Mouse (Mus musculus): ENCODE measurements around the gene Zmiz1.
A peak's percentile ranks its signal among the peaks of the same experiment; 100 is the strongest.

The Zmiz1 gene

GRCm38 (mm10) chr14:25535583-25535943 is 76.6 kb downstream of the Zmiz1 start:
- no peak for DNase-seq (ENCODE audit: low read depth)

- no peak for DNase-seq (ENCODE audit: low read depth)
Observed at GRCm38 (mm10) chr14:25536476-25536875, 77.5 kb downstream of the Zmiz1 start.

GRCm38 (mm10) chr14:25537351-25537750 is 78.4 kb downstream of the Zmiz1 start:
- DNase-seq (ENCODE audit: low read depth) = no peak

DNA sequence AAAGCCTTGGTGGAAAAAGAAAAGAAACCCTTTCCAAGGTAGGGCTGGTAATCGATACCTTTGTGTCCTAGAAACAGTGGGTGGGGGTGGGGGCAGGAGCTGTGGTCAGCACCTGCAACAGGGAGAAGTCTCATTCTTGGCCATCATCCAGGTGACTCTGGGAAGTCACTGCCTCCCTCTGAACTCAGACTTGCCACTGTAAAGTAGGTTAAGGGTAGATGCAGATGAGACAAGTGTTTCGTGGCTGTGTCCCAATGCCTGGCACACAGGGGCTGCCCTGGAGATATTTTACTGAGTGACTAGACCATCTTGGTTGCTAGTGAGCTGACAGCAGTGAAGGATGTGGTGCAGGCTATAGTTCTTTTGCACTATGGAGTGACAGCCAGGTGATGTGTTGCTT is 79.5 kb downstream of the Zmiz1 start:
- no peak for DNase-seq (ENCODE audit: low read depth)

GRCm38 (mm10) chr14:25539493-25540116 is 80.6 kb downstream of the Zmiz1 start:
- DNase-seq (ENCODE audit: low read depth) = no peak

DNA sequence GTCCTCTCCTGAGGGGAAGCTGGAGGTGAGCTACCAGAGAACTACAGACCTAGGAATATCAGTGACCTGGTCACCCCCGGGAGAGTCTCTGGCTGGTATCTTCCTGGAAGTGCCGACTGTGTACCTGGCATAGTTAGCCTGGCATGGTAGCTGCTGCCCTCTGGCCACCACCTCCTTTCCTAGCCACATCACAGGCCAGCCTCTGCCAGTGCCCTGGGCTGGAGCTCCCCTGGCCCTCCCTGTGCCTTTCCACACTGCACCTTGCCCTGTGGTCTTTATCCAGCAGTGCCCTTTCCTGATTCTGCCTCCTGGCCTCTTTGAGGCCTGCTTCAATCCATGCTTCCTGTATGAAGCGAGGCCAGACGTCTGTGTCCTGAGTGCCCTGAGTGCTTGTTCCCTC is 81.2 kb downstream of the Zmiz1 start:
- no peak for DNase-seq (ENCODE audit: low read depth)

- DNase-seq (ENCODE audit: low read depth) = no peak
Observed at GRCm38 (mm10) chr14:25541213-25541612, 82.2 kb downstream of the Zmiz1 start.

DNA sequence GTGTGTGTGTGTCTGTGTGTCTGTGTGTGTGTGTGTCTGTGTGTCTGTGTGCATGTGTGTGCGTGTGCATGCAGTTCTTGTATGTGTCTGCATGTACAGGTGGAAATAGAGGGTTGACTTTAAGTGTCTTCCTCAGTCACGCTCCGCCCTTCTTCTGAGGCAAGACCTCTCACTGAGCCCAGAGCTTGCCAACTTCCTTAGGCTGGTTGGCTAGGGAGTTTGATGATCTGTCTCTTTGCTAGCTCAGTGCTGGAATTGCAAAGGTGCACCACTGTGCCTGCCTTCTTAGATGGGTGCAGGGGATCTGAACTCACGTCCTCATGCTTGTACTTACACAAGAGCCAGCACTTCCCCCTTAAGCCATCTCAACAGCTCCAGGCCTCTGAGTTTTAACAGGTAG is 84.1 kb downstream of the Zmiz1 start:
- no peak for DNase-seq (ENCODE audit: low read depth)

DNA sequence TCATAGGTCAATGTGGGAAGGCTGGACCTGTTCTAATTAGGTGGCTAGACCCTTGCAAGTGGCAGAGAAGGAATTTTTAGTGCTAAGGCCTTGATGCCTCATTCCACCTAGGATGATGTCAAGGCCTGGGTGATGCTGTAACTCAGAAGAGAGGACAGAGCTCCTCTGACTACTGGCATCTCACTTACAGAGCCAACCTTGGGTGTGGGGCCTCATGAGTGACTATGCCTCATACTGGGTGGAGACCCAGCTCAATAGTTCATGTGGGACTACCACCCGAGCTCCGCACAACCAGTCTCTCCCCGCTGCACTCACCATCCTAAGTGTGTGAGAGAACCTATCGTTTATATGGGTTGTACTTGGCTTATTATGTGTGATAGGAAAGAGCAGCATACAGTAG is 84.9 kb downstream of the Zmiz1 start:
- no peak for DNase-seq (ENCODE audit: low read depth)

- DNase-seq (ENCODE audit: low read depth) = peak; percentile 51
Observed at GRCm38 (mm10) chr14:25546852-25547621, 88.1 kb downstream of the Zmiz1 start.

GRCm38 (mm10) chr14:25547882-25548281 is 88.9 kb downstream of the Zmiz1 start:
- no peak for DNase-seq (ENCODE audit: low read depth)

DNA sequence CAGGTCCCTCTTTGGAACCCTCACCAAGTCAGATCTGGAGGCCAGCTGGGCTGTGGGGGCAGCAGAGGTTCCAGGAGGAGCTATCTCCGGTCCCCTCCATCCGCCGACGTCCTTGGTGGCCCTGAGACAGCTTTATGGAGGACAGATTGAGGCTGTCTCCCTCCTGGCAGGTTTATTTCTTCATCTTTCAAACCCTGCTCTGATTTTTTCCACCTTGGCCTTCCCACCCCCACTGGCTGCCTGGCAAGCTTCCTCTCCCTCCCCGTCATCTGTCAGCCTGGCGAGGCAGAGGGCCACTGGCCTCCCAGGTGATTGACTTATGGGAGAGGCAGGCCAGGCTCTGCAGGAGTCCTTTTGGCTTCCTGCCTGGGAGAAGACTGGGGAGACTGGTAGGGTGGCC is 89.7 kb downstream of the Zmiz1 start:
- no peak for DNase-seq (ENCODE audit: low read depth)

DNA sequence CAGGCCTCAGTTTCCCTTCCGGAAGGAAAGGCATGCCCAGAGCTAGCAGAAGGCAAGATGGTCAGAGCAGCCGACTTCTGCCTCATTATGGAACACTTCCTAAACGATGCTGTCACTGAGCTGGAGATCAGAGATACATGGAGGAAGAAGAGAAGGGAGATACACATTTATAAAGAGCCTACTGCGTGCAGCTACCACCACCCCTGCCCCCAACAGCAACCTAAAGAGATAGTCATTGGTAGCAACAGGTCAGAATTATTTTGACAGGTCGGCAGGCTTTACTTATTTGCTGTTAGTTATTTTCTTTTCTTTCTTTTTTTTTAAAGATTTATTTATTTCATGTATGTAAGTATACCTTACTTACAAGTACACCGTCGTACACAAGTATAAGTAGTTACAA is 90.1 kb downstream of the Zmiz1 start:
- DNase-seq (ENCODE audit: low read depth) = no peak

DNA sequence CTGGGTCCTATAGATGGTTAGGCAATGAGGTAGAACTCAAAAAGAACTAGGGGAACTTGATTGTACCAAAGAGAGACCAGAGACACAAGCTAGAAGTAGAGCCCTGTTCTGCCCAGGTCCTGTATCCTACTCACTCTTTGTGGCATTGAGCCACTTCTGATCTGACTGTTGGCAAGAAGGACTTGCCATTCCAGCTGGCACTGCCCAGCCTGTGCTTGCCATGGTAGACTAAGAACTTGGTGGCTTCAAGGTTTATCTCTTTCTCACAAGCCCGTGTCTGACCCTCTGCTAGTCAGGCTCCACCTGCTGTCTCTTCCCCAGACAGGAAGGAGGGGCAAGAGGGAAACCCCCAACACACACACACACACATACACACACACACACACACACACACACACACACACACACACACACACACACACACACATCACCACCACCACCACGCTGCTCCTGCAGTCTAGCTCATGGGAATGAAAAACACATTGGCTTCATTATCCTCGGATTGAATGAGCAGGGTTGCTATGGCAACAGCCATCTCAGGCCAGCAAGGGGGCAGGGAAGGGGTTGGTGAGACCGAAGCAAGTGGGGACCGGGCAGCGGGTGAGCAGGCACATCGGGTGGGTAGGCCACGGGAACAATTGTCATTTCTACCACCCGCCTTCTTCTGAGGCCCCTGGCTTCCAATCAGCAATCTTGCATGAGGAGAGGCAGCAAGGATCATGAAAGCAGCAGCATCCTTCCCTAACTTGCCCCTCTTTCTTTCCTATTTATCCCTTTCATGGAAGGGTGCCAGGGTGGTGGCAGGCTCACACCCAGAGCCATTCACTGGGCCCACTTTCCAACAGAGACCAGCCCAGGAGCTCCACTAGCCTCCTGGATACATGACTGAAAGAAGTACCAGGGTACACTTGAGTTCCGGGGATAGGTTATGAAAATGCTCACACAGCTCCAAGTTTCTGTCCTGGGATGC is 91.2 kb downstream of the Zmiz1 start:
- no peak for DNase-seq (ENCODE audit: low read depth)

- DNase-seq (ENCODE audit: low read depth) = peak; percentile 48
Observed at GRCm38 (mm10) chr14:25551731-25552130, 92.7 kb downstream of the Zmiz1 start.

DNA sequence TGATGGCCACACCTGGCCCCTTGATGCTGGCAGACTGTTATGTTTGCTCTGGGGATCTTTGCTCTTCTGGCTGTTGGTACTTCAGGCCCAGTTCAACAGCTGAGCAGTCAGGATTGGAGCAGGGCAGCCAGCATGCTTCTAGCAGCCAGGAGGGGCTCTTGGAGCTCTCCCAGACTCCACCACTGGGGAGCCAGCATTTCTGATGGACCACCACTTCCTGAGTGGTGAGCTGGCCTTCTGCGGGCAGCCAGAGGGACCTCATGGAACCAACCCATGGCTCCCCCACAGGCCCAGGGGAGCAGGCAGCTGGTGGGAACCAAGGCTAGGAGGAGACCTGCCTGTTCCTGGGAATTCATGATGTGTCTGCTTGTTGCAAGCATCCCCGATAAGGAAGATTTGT is 94.4 kb downstream of the Zmiz1 start:
- no peak for DNase-seq (ENCODE audit: low read depth)

DNA sequence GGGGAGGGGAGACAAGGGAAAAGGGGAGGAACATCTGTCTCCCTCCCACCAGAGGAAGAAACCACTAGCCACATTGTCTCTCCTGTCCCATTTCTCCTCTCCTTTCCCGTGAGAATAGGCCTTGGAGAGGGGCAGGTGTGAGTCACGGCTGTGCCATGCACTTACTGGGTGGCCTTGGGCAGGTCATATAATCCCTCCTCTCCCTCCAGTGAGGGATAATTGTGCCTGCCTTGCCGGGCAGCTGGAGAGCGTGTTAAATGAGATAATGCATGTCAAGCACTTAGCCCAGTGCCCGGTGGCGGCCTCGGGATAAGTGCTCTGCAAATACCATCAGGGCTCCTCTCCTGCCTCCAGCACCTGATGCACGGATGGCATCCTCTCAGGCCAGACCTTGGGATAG is 95.8 kb downstream of the Zmiz1 start:
- no peak for DNase-seq (ENCODE audit: low read depth)

DNA sequence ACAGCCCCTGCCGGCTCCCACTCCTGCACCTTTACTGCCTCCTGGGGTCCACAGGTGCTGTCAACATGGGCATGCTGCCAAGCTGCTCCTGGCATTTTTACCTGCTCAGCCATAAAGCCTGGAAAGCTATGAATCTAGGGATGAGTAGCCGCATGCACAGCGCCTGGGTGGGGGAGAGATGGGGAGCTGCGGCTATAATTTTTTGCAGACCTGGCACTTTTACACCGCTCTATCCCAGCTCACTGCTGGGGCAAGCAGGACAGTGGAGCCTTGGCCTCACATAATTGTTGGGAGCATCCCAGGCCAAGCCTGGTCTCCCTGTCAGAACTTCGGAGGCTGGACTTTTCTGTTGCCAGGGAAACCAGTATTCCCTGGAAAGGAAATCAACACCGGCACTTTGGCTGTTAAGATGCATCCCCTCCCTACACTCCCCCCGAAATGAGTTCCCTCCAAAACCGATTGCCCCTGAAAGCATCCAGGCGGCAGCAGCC is 96.4 kb downstream of the Zmiz1 start:
- no peak for DNase-seq (ENCODE audit: low read depth)

GRCm38 (mm10) chr14:25555848-25556247 is 96.9 kb downstream of the Zmiz1 start:
- no peak for DNase-seq (ENCODE audit: low read depth)

- no peak for DNase-seq (ENCODE audit: low read depth)
Observed at GRCm38 (mm10) chr14:25557014-25557413, 98.0 kb downstream of the Zmiz1 start.

DNA sequence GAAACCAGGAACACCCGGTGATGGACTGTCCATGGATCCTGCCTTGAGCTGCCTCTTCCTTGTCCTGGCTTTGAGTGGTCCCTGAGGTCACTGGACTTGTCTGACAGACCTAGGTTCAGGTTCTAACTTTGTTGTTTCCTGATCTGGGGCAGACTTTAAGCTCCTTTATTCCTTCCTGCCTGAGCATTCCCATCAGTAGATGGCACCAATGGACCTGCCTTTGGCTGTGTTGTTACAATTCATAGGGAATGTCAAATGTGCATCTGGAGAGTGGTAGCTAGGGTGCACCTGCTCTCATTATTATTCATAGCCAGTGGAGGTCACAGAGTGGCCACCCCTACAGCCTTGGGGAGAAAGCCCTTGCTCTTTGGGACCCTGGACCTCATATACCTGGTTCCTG is 99.5 kb downstream of the Zmiz1 start:
- DNase-seq (ENCODE audit: low read depth) = no peak

- peak; percentile 37 for DNase-seq (ENCODE audit: low read depth)
Observed at GRCm38 (mm10) chr14:25559907-25560306, 100.9 kb downstream of the Zmiz1 start.

DNA sequence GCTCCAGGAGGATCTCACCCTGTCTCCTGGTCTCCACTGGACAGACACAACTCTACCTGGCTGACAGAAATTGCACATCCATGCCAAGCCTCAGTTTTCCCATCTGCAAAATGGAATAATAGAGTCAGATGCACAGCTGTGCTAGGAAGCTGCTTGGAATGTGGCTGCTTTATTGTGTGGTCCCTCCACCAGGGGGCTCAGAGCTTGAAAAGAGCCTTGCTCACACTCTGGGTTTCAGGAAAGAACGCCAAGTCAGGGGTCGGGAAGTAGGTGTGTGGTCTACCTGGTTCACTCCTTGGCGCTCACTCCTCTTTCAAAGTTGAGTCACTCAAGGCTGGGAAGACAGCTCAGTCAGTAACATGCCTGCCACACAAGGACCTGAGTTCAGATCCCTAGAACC is 101.9 kb downstream of the Zmiz1 start:
- no peak for DNase-seq (ENCODE audit: low read depth)
